Mouse (Mus musculus) forebrain, embryonic 16.5 days (tissue): Measurements from ENCODE around the gene Pakap. TPM values are rescaled to one million over a fixed set of nuclear protein-coding genes. Genes with fewer than 3 reads are reported as not detected.

ENCODE experiments used
- ATAC-seq: fragments of 200-750 bp; cut with Nextera tagmentation; 2 replicates; pipeline ENCODE4 v1.8.0; 2017; ENCODE audit warnings: mild to moderate bottlenecking, moderate library complexity
- H3K27ac ChIP-seq: fragments of 300-500 bp; sonication (generic); 2 replicates; pipeline ENCODE4 v1.5.1; 2014; ENCODE audit warnings: low read length, control low read depth
- H3K27me3 ChIP-seq: fragments of 300-500 bp; sonication (generic); replicated peaks from 2 replicates; pipeline ENCODE4 v1.6.1; 2014; ENCODE audit warnings: low read length; ENCODE audit not compliant: control insufficient read depth, insufficient read depth
- H3K36me3 ChIP-seq: fragments of 300-500 bp; sonication (generic); 2 replicates; pipeline ENCODE4 v1.6.1; 2014; ENCODE audit not compliant: control insufficient read depth, insufficient read depth
- H3K4me1 ChIP-seq: fragments of 300-500 bp; sonication (generic); replicated peaks from 2 replicates; pipeline ENCODE4 v1.6.1; 2014; ENCODE audit warnings: low read length; ENCODE audit not compliant: control insufficient read depth, insufficient read depth
- H3K4me2 ChIP-seq: fragments of 300-500 bp; sonication (generic); 2 replicates; pipeline ENCODE4 v1.6.1; 2014; ENCODE audit warnings: mild to moderate bottlenecking, low read length, control low read depth
- H3K4me3 ChIP-seq: fragments of 300-500 bp; sonication (generic); replicated peaks from 2 replicates; pipeline ENCODE4 v1.5.1; 2014; ENCODE audit warnings: mild to moderate bottlenecking, low read length, control low read depth
- H3K9ac ChIP-seq: fragments of 300-500 bp; sonication (generic); replicated peaks from 2 replicates; pipeline ENCODE4 v1.6.1; 2014; ENCODE audit warnings: low read depth, low read length, control low read depth
- H3K9me3 ChIP-seq: fragments of 300-500 bp; sonication (generic); 2 replicates; pipeline ENCODE4 v1.6.1; 2016; ENCODE audit warnings: low read length; ENCODE audit not compliant: control insufficient read depth
- WGBS: fragments of 180-500 bp; shearing (Covaris S2); extraction: QIAGEN DNeasy Blood & Tissue Kit; methylation state at CpG from one replicate; pipeline ENCODE4 v1.1.7; 2014; 5-methylcytosine and 5-hydroxymethylcytosine counted together
- polyA plus RNA-seq: library from polyadenylated mRNA; unstranded; fragments of >200 nt; fragmentation: Nextera tagmentation; extraction: Ambion mirVana; gene quantifications from 2 replicates; pipeline ENCODE4 v1.2.1, GENCODE M21; 2015

Gene Pakap
- polyA plus RNA-seq, 1 experiment from 2014 or later: 6.4 TPM

GRCm38 (mm10) chr4:57842472-57843305, 274.7 kb downstream of the Pakap start:
- Histone ChIP-seq H3K9me3 (no peaks in the 10 kb centered on the region), H3K4me1 (peaks cover 5% of the 10 kb centered on the region), H3K27me3 (no peaks in the 10 kb centered on the region), H3K4me2 (no peak overlapping the region), H3K9ac (no peak overlapping the region), H3K27ac (no peak overlapping the region), H3K4me3 (no peak overlapping the region), H3K36me3 (no peaks in the 10 kb centered on the region)
- ATAC-seq: no peak
- WGBS: 85% methylated on average over 11 of the region's 11 CpGs

- H3K9ac ChIP-seq: no peak overlapping the region
- no peaks in the 10 kb centered on the region for H3K36me3 ChIP-seq
- H3K27ac ChIP-seq: no peak overlapping the region
- H3K4me1 ChIP-seq: peaks cover 5% of the 10 kb centered on the region
- H3K9me3 ChIP-seq: no peaks in the 10 kb centered on the region
- H3K4me2 ChIP-seq: no peak overlapping the region
- H3K27me3 ChIP-seq: no peaks in the 10 kb centered on the region
- ATAC-seq: peak; percentile 54; the same call in 1 of the 2 replicates
- WGBS: 2% methylated on average over 10 of the region's 10 CpGs
- H3K4me3 ChIP-seq: peak overlapping the region; percentile 12; the same call in 1 of the 2 replicates
These were observed 277.1 kb downstream of the Pakap start for GRCm38 (mm10) chr4:57845031-57845431.

DNA sequence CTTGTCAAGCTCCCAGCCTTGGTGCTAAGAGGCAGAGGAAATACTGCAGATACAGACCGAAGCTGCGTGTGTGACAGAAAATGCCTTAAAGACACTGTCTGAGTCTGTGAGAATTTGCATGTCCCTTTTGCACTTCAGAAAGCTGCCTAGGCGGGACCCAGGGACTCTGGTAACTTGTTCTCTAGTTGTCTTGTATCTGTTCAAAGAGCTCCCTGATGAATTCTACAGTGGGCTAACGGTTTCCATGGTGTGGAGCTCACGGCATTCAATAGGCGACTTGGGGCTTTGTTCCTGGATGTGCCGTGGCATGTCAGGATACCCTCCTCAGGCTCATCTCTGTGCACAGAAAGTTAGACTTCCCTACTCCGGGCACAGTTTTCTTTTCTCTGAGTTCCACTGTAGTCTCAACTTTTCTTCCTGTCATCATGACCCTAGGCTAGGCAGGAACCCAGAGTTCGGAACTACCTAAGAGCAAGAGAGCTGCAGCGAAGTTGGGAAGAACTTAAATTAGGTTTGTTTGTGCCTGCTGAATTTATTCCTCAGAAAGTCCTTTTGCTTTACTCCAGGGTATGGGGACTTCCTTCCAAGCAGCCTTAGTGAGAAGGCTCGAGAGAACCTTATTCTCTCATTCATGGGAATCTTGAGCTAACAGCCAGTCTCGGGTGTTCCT, 277.7 kb downstream of the Pakap start:
- no peak for ATAC-seq
- WGBS: 24% methylated on average over 12 of the region's 12 CpGs
- H3K9ac ChIP-seq: no peak overlapping the region
- H3K4me2 ChIP-seq: peak overlapping the region; percentile 3; the same call in 1 of the 2 replicates
- H3K9me3 ChIP-seq: no peaks in the 10 kb centered on the region
- no peaks in the 10 kb centered on the region for H3K36me3 ChIP-seq
- H3K27ac ChIP-seq: no peak overlapping the region
- H3K27me3 ChIP-seq: no peaks in the 10 kb centered on the region
- peaks cover 5% of the 10 kb centered on the region for H3K4me1 ChIP-seq
- H3K4me3 ChIP-seq: peak overlapping the region; percentile 12

DNA sequence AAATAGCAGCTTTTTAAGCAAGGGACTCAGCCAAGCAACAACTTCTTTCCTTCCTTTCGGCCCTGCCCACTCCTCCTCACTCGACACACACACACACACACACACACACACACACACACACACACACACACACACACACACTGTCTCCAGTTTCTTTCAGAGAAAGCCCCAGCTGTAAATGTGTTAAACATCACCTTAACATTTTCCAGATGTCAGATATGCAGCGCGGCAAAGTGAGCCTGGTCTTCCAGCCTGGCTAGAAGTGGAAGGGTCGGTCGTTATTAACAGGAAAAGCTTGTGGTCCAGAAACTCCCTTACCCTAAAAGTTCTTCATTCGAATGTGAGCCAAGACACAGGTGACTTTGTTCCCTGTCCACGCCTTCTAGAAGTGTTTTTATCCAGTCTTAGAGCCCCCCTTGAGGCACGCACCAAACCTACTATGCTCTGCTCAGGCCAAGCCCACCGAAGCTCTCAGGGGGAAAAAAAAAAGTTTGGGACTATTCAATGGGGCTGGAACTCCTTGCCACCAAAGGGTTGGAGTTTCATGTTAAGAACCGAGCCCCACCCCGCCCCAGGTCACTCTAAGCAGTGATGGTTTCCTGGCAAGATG, 278.5 kb downstream of the Pakap start:
- Histone ChIP-seq H3K4me3 (no peak overlapping the region), H3K36me3 (no peaks in the 10 kb centered on the region), H3K9me3 (no peaks in the 10 kb centered on the region), H3K9ac (no peak overlapping the region), H3K27me3 (no peaks in the 10 kb centered on the region), H3K27ac (no peak overlapping the region), H3K4me1 (peaks cover 5% of the 10 kb centered on the region), H3K4me2 (no peak overlapping the region)
- ATAC-seq: no peak
- WGBS: 55% methylated on average over 11 of the region's 12 CpGs

- Histone ChIP-seq H3K4me1 (peaks cover 5% of the 10 kb centered on the region), H3K4me3 (no peak overlapping the region), H3K4me2 (no peak overlapping the region), H3K27ac (no peak overlapping the region), H3K9ac (no peak overlapping the region), H3K27me3 (no peaks in the 10 kb centered on the region), H3K9me3 (no peaks in the 10 kb centered on the region), H3K36me3 (no peaks in the 10 kb centered on the region)
- ATAC-seq: 0 out of 2 replicates have a peak, but pooled peaks have one; percentile 28
- WGBS: 25% methylated on average over 8 of the region's 8 CpGs
These were observed 279.0 kb downstream of the Pakap start for GRCm38 (mm10) chr4:57846991-57847422.

DNA sequence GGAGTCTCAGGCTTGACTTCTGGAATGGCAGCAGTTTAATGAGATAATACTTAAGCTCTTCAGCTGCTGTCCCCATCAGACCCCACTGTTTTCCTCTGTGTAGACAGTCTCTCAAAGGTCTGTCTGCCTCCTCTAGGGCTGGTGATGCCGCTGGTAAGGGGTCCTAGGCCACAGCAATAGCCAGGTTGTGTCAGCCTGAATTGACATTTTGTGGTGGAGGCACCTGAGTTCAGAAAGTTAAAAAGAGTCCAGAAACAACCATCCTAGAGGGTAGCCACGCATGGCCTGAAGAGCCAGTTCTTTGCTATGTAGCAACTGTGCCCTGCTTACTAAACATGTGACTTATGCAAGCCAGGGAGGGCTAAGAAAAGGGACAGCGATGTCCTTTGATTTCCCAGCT, 279.7 kb downstream of the Pakap start:
- peaks cover 5% of the 10 kb centered on the region for H3K4me1 ChIP-seq
- H3K36me3 ChIP-seq: no peaks in the 10 kb centered on the region
- WGBS: 85% methylated on average over 3 of the region's 3 CpGs
- H3K9ac ChIP-seq: no peak overlapping the region
- H3K4me2 ChIP-seq: no peak overlapping the region
- no peaks in the 10 kb centered on the region for H3K27me3 ChIP-seq
- H3K9me3 ChIP-seq: no peaks in the 10 kb centered on the region
- H3K4me3 ChIP-seq: no peak overlapping the region
- ATAC-seq: no peak
- H3K27ac ChIP-seq: no peak overlapping the region

DNA sequence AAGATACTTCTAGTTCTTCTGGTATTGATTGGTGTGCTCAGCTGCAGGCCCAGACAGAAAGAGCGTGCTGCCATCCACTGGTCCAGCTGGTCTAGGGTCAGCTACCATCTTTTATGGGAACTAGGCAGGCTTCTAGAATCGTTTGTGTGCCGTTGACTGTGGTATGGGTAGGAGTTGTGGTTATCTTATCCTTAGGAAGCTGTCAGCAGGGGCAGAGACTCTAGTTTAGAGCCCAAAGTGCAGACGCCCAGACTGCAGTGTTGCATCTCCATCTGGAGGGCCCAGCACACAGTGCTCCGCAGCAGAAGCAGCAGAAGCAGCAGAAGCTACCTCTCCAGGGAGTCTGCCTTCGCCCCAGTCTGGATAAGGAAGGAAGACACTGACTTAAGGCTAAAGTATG, 281.5 kb downstream of the Pakap start:
- Histone ChIP-seq H3K9me3 (no peaks in the 10 kb centered on the region), H3K9ac (no peak overlapping the region), H3K27me3 (no peaks in the 10 kb centered on the region), H3K36me3 (no peaks in the 10 kb centered on the region), H3K4me1 (peaks cover 5% of the 10 kb centered on the region), H3K4me2 (no peak overlapping the region), H3K27ac (no peak overlapping the region), H3K4me3 (no peak overlapping the region)
- ATAC-seq: no peak
- WGBS: 87% methylated on average over 6 of the region's 6 CpGs

- Histone ChIP-seq H3K27me3 (no peaks in the 10 kb centered on the region), H3K4me1 (no peaks in the 10 kb centered on the region), H3K4me3 (no peak overlapping the region), H3K4me2 (no peak overlapping the region), H3K27ac (no peak overlapping the region), H3K9me3 (no peaks in the 10 kb centered on the region), H3K9ac (no peak overlapping the region), H3K36me3 (no peaks in the 10 kb centered on the region)
- 79% methylated on average over 1 of the region's 1 CpGs for WGBS
- no peak for ATAC-seq
These were observed 283.8 kb downstream of the Pakap start for GRCm38 (mm10) chr4:57851731-57852130.

- no peaks in the 10 kb centered on the region for H3K36me3 ChIP-seq
- 34% methylated on average over 9 of the region's 9 CpGs for WGBS
- ATAC-seq: no peak
- no peaks in the 10 kb centered on the region for H3K27me3 ChIP-seq
- no peak overlapping the region for H3K4me2 ChIP-seq
- no peaks in the 10 kb centered on the region for H3K9me3 ChIP-seq
- H3K4me3 ChIP-seq: no peak overlapping the region
- H3K9ac ChIP-seq: no peak overlapping the region
- no peaks in the 10 kb centered on the region for H3K4me1 ChIP-seq
- H3K27ac ChIP-seq: no peak overlapping the region
These were observed 284.6 kb downstream of the Pakap start for GRCm38 (mm10) chr4:57852461-57853040.
